Mouse (Mus musculus): ENCODE data around the gene Amz2. TPM values are rescaled to one million over a fixed set of nuclear protein-coding genes. Genes with fewer than 3 reads are reported as not detected.
A peak's percentile ranks its signal among the peaks of the same experiment; 100 is the strongest.

Amz2 gene
- polyA plus RNA-seq, 1 experiment from 2014 or later: 50.1 TPM

DNA sequence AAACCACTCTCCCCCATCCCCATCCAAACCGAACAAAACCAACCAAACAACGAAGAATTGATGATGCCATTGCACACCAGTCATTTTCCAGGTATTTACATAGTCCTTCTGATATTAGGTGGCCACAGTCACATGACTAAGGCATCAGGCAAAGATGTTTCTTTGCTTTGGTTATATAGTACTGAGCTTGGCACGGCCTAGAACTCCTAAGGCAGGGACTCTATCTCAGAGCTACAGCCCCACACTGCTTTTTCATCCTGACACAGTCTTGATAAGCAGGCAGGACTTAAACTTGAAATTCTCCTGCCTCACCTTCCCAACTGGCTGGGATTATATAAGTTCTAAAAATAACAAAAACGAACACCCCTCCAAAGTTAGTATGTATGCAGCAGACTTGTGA is 39.3 kb downstream of the Amz2 start:
- Histone ChIP-seq H3K27ac (replicated peaks; ENCODE audit: low read depth, low read length) (no peak overlapping the region), H3K9ac (ENCODE audit: low read length) (no peak overlapping the region), H3K9me3 (ENCODE audit: control insufficient read depth, low read length) (no peaks in the 10 kb centered on the region), H3K27me3 (ENCODE audit: control insufficient read depth, insufficient read depth, low read length) (no peaks in the 10 kb centered on the region), H3K4me2 (ENCODE audit: low read depth, severe bottlenecking) (no peak overlapping the region), H3K4me3 (ENCODE audit: low read depth, low read length) (no peak overlapping the region), H3K4me1 (ENCODE audit: control insufficient read depth, insufficient read depth, low read length) (no peaks in the 10 kb centered on the region), H3K36me3 (ENCODE audit: control insufficient read depth, insufficient read depth, low read length) (peaks cover 4% of the 10 kb centered on the region; the same call in 1 of the 2 replicates)
- 94% methylated on average over 4 of the region's 4 CpGs for WGBS
- DNase-seq (ENCODE audit: low spot score) (no peak), ATAC-seq (ENCODE audit: insufficient number of reproducible peaks, low FRiP score, low TSS enrichment, low read depth) (no peak)

- Histone ChIP-seq H3K9ac (ENCODE audit: low read length) (no peak overlapping the region), H3K4me1 (ENCODE audit: control insufficient read depth, insufficient read depth, low read length) (0 out of 2 replicates have a peak, but pooled peaks cover 2% of the 10 kb centered on the region), H3K27ac (replicated peaks; ENCODE audit: low read depth, low read length) (no peak overlapping the region), H3K9me3 (ENCODE audit: control insufficient read depth, low read length) (no peaks in the 10 kb centered on the region), H3K4me3 (ENCODE audit: low read depth, low read length) (no peak overlapping the region), H3K27me3 (ENCODE audit: control insufficient read depth, insufficient read depth, low read length) (peaks cover 4% of the 10 kb centered on the region; the same call in 1 of the 2 replicates), H3K4me2 (ENCODE audit: low read depth, severe bottlenecking) (no peak overlapping the region), H3K36me3 (ENCODE audit: control insufficient read depth, insufficient read depth, low read length) (peaks cover 4% of the 10 kb centered on the region; the same call in 1 of the 2 replicates)
- no peak for DNase-seq (ENCODE audit: low spot score)
- WGBS: 58% methylated on average over 8 of the region's 8 CpGs
- no peak for ATAC-seq (ENCODE audit: insufficient number of reproducible peaks, low FRiP score, low TSS enrichment, low read depth)
Measured at GRCm38 (mm10) chr11:109466987-109467386, 41.2 kb downstream of the Amz2 start.

DNA sequence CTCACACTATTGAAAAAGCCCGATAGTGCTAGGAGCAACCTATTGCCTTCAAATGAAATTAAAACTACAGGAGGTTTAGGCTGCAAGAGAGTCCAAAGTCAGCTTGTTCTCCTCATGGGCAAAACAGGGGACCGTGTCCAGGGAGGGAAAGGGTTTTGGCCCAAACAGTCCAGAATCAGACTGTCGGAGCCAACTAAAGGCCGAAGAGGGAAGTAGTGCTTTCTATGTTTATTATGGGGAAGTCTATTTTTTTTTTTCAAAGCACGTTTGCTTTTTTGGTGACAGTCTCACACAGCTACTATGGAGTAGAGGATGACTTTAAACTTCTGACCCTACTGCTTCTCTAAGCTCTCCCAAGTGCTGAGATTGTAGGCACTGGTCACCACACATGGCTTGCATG is 42.4 kb downstream of the Amz2 start:
- DNase-seq (ENCODE audit: low spot score) (no peak), ATAC-seq (ENCODE audit: insufficient number of reproducible peaks, low FRiP score, low TSS enrichment, low read depth) (no peak)
- Histone ChIP-seq H3K4me2 (ENCODE audit: low read depth, severe bottlenecking) (no peak overlapping the region), H3K9me3 (ENCODE audit: control insufficient read depth, low read length) (no peaks in the 10 kb centered on the region), H3K36me3 (ENCODE audit: control insufficient read depth, insufficient read depth, low read length) (peaks cover 2% of the 10 kb centered on the region; the same call in 1 of the 2 replicates), H3K9ac (ENCODE audit: low read length) (no peak overlapping the region), H3K4me3 (ENCODE audit: low read depth, low read length) (no peak overlapping the region), H3K4me1 (ENCODE audit: control insufficient read depth, insufficient read depth, low read length) (0 out of 2 replicates have a peak, but pooled peaks cover 2% of the 10 kb centered on the region), H3K27me3 (ENCODE audit: control insufficient read depth, insufficient read depth, low read length) (peaks cover 4% of the 10 kb centered on the region; the same call in 1 of the 2 replicates), H3K27ac (replicated peaks; ENCODE audit: low read depth, low read length) (no peak overlapping the region)
- 93% methylated on average over 5 of the region's 5 CpGs for WGBS

- H3K4me3 ChIP-seq (ENCODE audit: low read depth, low read length): no peak overlapping the region
- H3K27me3 ChIP-seq (ENCODE audit: control insufficient read depth, insufficient read depth, low read length): peaks cover 4% of the 10 kb centered on the region; the same call in 1 of the 2 replicates
- DNase-seq (ENCODE audit: low spot score) (no peak), ATAC-seq (ENCODE audit: insufficient number of reproducible peaks, low FRiP score, low TSS enrichment, low read depth) (no peak)
- no peaks in the 10 kb centered on the region for H3K9me3 ChIP-seq (ENCODE audit: control insufficient read depth, low read length)
- H3K4me1 ChIP-seq (ENCODE audit: control insufficient read depth, insufficient read depth, low read length): 0 out of 2 replicates have a peak, but pooled peaks cover 2% of the 10 kb centered on the region
- no peak overlapping the region for H3K9ac ChIP-seq (ENCODE audit: low read length)
- no peaks in the 10 kb centered on the region for H3K36me3 ChIP-seq (ENCODE audit: control insufficient read depth, insufficient read depth, low read length)
- WGBS: 53% methylated on average over 9 of the region's 9 CpGs
- H3K27ac ChIP-seq (replicated peaks; ENCODE audit: low read depth, low read length): no peak overlapping the region
- no peak overlapping the region for H3K4me2 ChIP-seq (ENCODE audit: low read depth, severe bottlenecking)
Measured at GRCm38 (mm10) chr11:109470170-109470569, 44.4 kb downstream of the Amz2 start.

GRCm38 (mm10) chr11:109470921-109471861 is 45.4 kb downstream of the Amz2 start:
- Histone ChIP-seq H3K27ac (replicated peaks; ENCODE audit: low read depth, low read length) (no peak overlapping the region), H3K9ac (ENCODE audit: low read length) (no peak overlapping the region), H3K27me3 (ENCODE audit: control insufficient read depth, insufficient read depth, low read length) (peaks cover 4% of the 10 kb centered on the region; the same call in 1 of the 2 replicates), H3K36me3 (ENCODE audit: control insufficient read depth, insufficient read depth, low read length) (no peaks in the 10 kb centered on the region), H3K4me1 (ENCODE audit: control insufficient read depth, insufficient read depth, low read length) (0 out of 2 replicates have a peak, but pooled peaks cover 2% of the 10 kb centered on the region), H3K9me3 (ENCODE audit: control insufficient read depth, low read length) (no peaks in the 10 kb centered on the region), H3K4me2 (ENCODE audit: low read depth, severe bottlenecking) (peak overlapping the region; percentile 93), H3K4me3 (ENCODE audit: low read depth, low read length) (no peak overlapping the region; the same call in 1 of the 2 replicates)
- DNase-seq (ENCODE audit: low spot score): no peak
- 26% methylated on average over 15 of the region's 15 CpGs for whole genome bisulfite sequencing
- ATAC-seq (ENCODE audit: insufficient number of reproducible peaks, low FRiP score, low TSS enrichment, low read depth): no peak

GRCm38 (mm10) chr11:109472171-109472691 is 46.5 kb downstream of the Amz2 start:
- peak overlapping the region; percentile 80 for H3K4me3 ChIP-seq (ENCODE audit: low read depth, low read length)
- peaks cover 4% of the 10 kb centered on the region; the same call in 1 of the 2 replicates for H3K27me3 ChIP-seq (ENCODE audit: control insufficient read depth, insufficient read depth, low read length)
- H3K36me3 ChIP-seq (ENCODE audit: control insufficient read depth, insufficient read depth, low read length): no peaks in the 10 kb centered on the region
- peak overlapping the region; percentile 93 for H3K4me2 ChIP-seq (ENCODE audit: low read depth, severe bottlenecking)
- DNase-seq (ENCODE audit: low spot score) (peak; percentile 72), ATAC-seq (ENCODE audit: insufficient number of reproducible peaks, low FRiP score, low TSS enrichment, low read depth) (no peak)
- H3K4me1 ChIP-seq (ENCODE audit: control insufficient read depth, insufficient read depth, low read length): 0 out of 2 replicates have a peak, but pooled peaks cover 2% of the 10 kb centered on the region
- no peaks in the 10 kb centered on the region for H3K9me3 ChIP-seq (ENCODE audit: control insufficient read depth, low read length)
- no peak overlapping the region for H3K27ac ChIP-seq (replicated peaks; ENCODE audit: low read depth, low read length)
- H3K9ac ChIP-seq (ENCODE audit: low read length): peak overlapping the region; percentile 46
- under 1% methylated on average over 33 of the region's 33 CpGs for WGBS

DNA sequence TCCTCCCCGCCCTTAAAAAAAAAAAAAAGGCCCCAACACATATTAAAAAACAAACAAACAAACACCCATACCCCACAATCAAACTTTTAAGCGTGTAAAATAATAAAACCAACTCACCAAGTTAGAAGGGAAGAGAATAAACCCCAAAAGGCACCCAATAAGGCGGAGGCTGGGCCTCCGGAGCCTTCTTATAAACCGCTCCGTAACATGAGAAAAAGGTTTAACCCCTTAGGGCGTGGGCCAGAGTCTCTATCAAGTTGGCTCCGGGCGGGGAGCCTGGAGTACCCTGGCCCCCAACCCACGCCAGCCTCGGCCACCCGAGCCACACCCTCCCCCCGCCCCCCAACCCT is 47.0 kb downstream of the Amz2 start:
- DNase-seq (ENCODE audit: low spot score) (no peak), ATAC-seq (ENCODE audit: insufficient number of reproducible peaks, low FRiP score, low TSS enrichment, low read depth) (peak; percentile 45; the same call in 1 of the 2 replicates)

More for the DNA sequence above, 47.0 kb downstream of the Amz2 start:
- H3K27ac ChIP-seq (replicated peaks; ENCODE audit: low read depth, low read length): peak overlapping the region; percentile 72; the same call in 1 of the 2 replicates
- no peaks in the 10 kb centered on the region for H3K36me3 ChIP-seq (ENCODE audit: control insufficient read depth, insufficient read depth, low read length)
- H3K4me2 ChIP-seq (ENCODE audit: low read depth, severe bottlenecking): peak overlapping the region; percentile 93
- H3K27me3 ChIP-seq (ENCODE audit: control insufficient read depth, insufficient read depth, low read length): peaks cover 4% of the 10 kb centered on the region; the same call in 1 of the 2 replicates
- H3K9me3 ChIP-seq (ENCODE audit: control insufficient read depth, low read length): no peaks in the 10 kb centered on the region
- peak overlapping the region; percentile 88 for H3K9ac ChIP-seq (ENCODE audit: low read length)
- under 1% methylated on average over 13 of the region's 13 CpGs for WGBS
- peak overlapping the region; percentile 80 for H3K4me3 ChIP-seq (ENCODE audit: low read depth, low read length)
- 0 out of 2 replicates have a peak, but pooled peaks cover 2% of the 10 kb centered on the region for H3K4me1 ChIP-seq (ENCODE audit: control insufficient read depth, insufficient read depth, low read length)
